In the genomic region with DNA sequence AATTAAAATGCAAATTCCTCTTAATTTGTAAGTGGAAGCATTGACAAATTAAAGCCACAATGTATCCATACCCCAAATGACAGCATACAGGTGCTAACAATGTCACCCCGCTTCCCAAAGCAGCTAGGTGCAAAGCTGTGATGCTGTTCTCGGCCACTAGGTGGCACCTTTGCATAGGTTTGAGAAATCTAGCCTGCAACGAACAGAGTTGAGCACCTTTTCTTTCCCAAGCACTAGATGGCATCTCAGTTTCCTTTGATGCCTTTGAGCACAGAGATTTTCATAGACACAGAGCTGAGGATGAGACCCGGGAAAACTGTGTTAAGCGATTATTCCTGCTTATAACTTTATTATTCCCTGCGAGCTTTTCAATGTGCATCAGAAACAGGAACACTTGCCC, we compare ENCODE assay signal across 8 mouse cellular contexts.
A peak's percentile ranks its signal among the peaks of the same experiment; 100 is the strongest.
DNase-seq lines count a peak whose midpoint lies in the region; ATAC-seq and TF ChIP-seq lines count a peak whose summit lies in the region.

No protein-coding gene starts in this region.

- H3K4me2 ChIP-seq in hindbrain, embryonic 14.5 days (replicated peaks): 0 out of 2 replicates have a peak overlapping the region, but pooled peaks have one; percentile 27

- no peak overlapping the region for H3K27ac ChIP-seq in cerebellum, adult 2 months (ENCODE audit: insufficient read depth, low read length)
- H3K27ac ChIP-seq in hindbrain, embryonic 14.5 days: no peak overlapping the region

- TF ChIP-seq POLR2A in cerebellum, adult 2 months (IDR thresholded peaks at IDR 0.05; ENCODE audit: borderline replicate concordance, insufficient read depth, low read length): no peak

- 4% methylated on average over 6 of the region's 6 CpGs for WGBS in cerebellum, adult 2 months
- 3% methylated on average over 6 of the region's 6 CpGs for WGBS in hindbrain, embryonic 14.5 days

- H3K9me3 ChIP-seq in hindbrain, embryonic 14.5 days (ENCODE audit: control insufficient read depth, low read length): no peaks in the 10 kb centered on the region

- DNase-seq in Muller cell, postnatal 12 days (ENCODE audit: inconsistent ontology term): peak; percentile 79
- peak; percentile 83 to 90 for DNase-seq in cerebellum, adult 2 months
- peak; percentile 51 to 94 for DNase-seq in frontal cortex, adult 2 months (ENCODE audit: extremely low spot score in 1 of 2, low spot score in 1 of 2)
- peak; percentile 97 for DNase-seq in hindbrain, embryonic 14.5 days (ENCODE audit: low spot score)
- peak; percentile 71 to 85 for DNase-seq in layer of hippocampus, postnatal 14 days (ENCODE audit: low spot score in 2 of 2)
- peak; percentile 51 for DNase-seq in lung, postnatal 25 days (ENCODE audit: low spot score)
- DNase-seq in retina, postnatal 1 day: peak; percentile 89
- peak; percentile 20 for DNase-seq in urinary bladder, postnatal 10 days (ENCODE audit: low spot score)

- peak; percentile 100 for TF ChIP-seq CTCF in cerebellum, adult 2 months (IDR thresholded peaks at IDR 0.05; ENCODE audit: borderline replicate concordance, insufficient read depth, low read depth, low read length)

- H3K9ac ChIP-seq in hindbrain, embryonic 14.5 days: no peak overlapping the region

- H3K27me3 ChIP-seq in cerebellum, adult 2 months (ENCODE audit: control insufficient read depth, insufficient read depth, low read length): no peaks in the 10 kb centered on the region
- no peaks in the 10 kb centered on the region for H3K27me3 ChIP-seq in hindbrain, embryonic 14.5 days (ENCODE audit: control insufficient read depth, insufficient read depth, low read length)

- H3K4me3 ChIP-seq in cerebellum, adult 2 months (replicated peaks; ENCODE audit: insufficient read depth, low read depth, low read length): no peak overlapping the region
- H3K4me3 ChIP-seq in hindbrain, embryonic 14.5 days (replicated peaks; ENCODE audit: low read length): no peak overlapping the region

- H3K36me3 ChIP-seq in hindbrain, embryonic 14.5 days (replicated peaks; ENCODE audit: control insufficient read depth, insufficient read depth): no peaks in the 10 kb centered on the region

- peak; percentile 91 for ATAC-seq in hindbrain, embryonic 14.5 days (ENCODE audit: low FRiP score)

- no peaks in the 10 kb centered on the region for H3K4me1 ChIP-seq in cerebellum, adult 2 months (ENCODE audit: control insufficient read depth, insufficient read depth, low read length)
- H3K4me1 ChIP-seq in hindbrain, embryonic 14.5 days (replicated peaks; ENCODE audit: control insufficient read depth, insufficient read depth, low read length): 0 out of 2 replicates have a peak, but pooled peaks cover 6% of the 10 kb centered on the region

Comparison
In these comparisons a context has a peak if more than half of its experiments do, and no peak if none do; other contexts are left out.
1. DNase-seq: peak in every context shown above with its lines; median percentile 97 in hindbrain, embryonic 14.5 days; 89 in retina, postnatal 1 day; 86 in cerebellum, adult 2 months; 79 in Muller cell, postnatal 12 days; 78 in layer of hippocampus, postnatal 14 days; 72 in frontal cortex, adult 2 months; 51 in lung, postnatal 25 days; 20 in urinary bladder, postnatal 10 days.